ENCODE assay signal across 8 mouse cellular contexts in the genomic region with DNA sequence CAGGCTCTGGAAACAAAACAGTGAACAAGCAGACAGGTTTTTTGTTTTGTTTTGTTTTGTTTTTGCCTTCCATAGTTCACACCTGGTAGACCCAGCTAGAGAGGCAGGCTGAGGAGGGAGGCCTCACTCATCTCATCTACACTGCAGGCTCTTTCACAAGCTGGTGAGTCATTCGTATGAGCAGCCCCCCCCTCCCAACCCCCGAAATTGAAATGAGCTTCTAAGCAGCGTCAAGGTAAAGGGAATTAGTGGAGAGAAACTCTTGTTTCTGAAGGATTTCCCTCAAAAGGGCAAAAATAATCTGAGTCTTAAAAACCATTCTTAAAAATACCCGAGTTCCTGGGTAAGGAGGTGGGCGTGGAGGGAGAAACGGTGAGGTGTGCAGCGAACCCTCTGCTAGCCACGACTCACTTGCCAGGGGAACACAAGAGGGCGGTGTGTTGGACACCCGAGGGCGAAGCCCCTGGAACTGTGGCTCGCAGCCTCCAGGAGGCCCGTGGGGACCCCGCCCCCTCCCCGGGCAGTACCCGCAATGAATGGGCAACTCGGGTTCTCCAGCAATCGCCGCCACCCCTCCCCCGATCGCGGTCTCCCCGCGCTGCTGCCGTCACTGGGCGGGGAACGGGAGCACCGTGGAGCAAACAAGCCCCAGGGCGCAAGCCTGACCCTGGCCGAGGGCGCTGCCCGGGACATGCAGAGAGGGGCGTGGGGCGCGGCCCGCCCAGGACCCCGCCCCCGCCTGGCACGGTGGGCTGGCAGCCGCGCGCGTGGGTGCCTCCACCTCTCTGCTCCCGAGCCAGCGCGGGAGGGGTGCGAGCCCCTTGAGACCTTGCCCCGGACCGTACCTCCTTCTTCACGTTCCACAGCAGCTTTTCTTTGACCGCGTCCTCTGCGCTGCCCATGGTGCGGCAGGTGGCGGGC. TPM values are rescaled to one million over a fixed set of nuclear protein-coding genes. Genes with fewer than 3 reads are reported as not detected.
DNase-seq lines count a peak whose midpoint lies in the region; ATAC-seq and TF ChIP-seq lines count a peak whose summit lies in the region.

No protein-coding gene starts in this region.

- intact Hi-C loops in heart, postnatal 10 days (cut with DNase I) = no loop called here

- peak overlapping the region; percentile 100 for H3K4me3 ChIP-seq in E14TG2a.4 (replicated peaks; ENCODE audit: low read length)
- H3K4me3 ChIP-seq in forebrain, embryonic 12.5 days (replicated peaks) = peak overlapping the region; percentile 66
- H3K4me3 ChIP-seq in lung, adult 2 months (replicated peaks; ENCODE audit: extremely low read depth, low read depth, low read length) = peak overlapping the region; percentile 87
- peak overlapping the region; percentile 81 for H3K4me3 ChIP-seq in neural tube, embryonic 14.5 days (ENCODE audit: low read depth, low read length)

- peaks cover 4% of the 10 kb centered on the region; the same call in 1 of the 2 replicates for H3K27me3 ChIP-seq in E14TG2a.4 (ENCODE audit: insufficient read depth, low read length)
- no peaks in the 10 kb centered on the region for H3K27me3 ChIP-seq in forebrain, embryonic 12.5 days
- H3K27me3 ChIP-seq in neural tube, embryonic 14.5 days (ENCODE audit: control insufficient read depth, insufficient read depth, low read length) = no peaks in the 10 kb centered on the region

- TF ChIP-seq POLR2A in lung, adult 2 months (IDR thresholded peaks at IDR 0.05; ENCODE audit: borderline replicate concordance, extremely low read depth, low read depth, low read length) = no peak

- peak overlapping the region; percentile 62 for H3K9ac ChIP-seq in forebrain, embryonic 12.5 days
- peak overlapping the region; percentile 86 for H3K9ac ChIP-seq in neural tube, embryonic 14.5 days (replicated peaks; ENCODE audit: low read depth, low read length)

- ATAC-seq in forebrain, embryonic 12.5 days (ENCODE audit: low FRiP score) = peak; percentile 72
- peak; percentile 62 for ATAC-seq in neural tube, embryonic 14.5 days (ENCODE audit: low read depth)

- no peaks in the 10 kb centered on the region for H3K9me3 ChIP-seq in E14TG2a.4 (ENCODE audit: low read length)
- no peaks in the 10 kb centered on the region for H3K9me3 ChIP-seq in forebrain, embryonic 12.5 days
- no peaks in the 10 kb centered on the region for H3K9me3 ChIP-seq in neural tube, embryonic 14.5 days (ENCODE audit: control insufficient read depth, low read length)

- peak overlapping the region; percentile 87 for H3K27ac ChIP-seq in forebrain, embryonic 12.5 days
- H3K27ac ChIP-seq in neural tube, embryonic 14.5 days (ENCODE audit: low read depth, low read length) = peak overlapping the region; percentile 84

- H3K36me3 ChIP-seq in E14TG2a.4 (ENCODE audit: insufficient read depth, low read length) = peaks cover 28% of the 10 kb centered on the region
- peaks cover 19% of the 10 kb centered on the region for H3K36me3 ChIP-seq in forebrain, embryonic 12.5 days (replicated peaks)
- H3K36me3 ChIP-seq in neural tube, embryonic 14.5 days (ENCODE audit: control insufficient read depth, insufficient read depth, low read length) = peaks cover 10% of the 10 kb centered on the region; the same call in 1 of the 2 replicates

- peak overlapping the region; percentile 70 for H3K4me2 ChIP-seq in forebrain, embryonic 12.5 days
- peak overlapping the region; percentile 76 for H3K4me2 ChIP-seq in neural tube, embryonic 14.5 days (ENCODE audit: low read depth, low read length)

- under 1% methylated on average over 48 of the region's 55 CpGs for WGBS in forebrain, embryonic 12.5 days
- WGBS in lung, adult 2 months = 2% methylated on average over 48 of the region's 55 CpGs
- WGBS in neural tube, embryonic 14.5 days = 1% methylated on average over 42 of the region's 55 CpGs

- TF ChIP-seq CTCF in E14TG2a.4 (conservative IDR thresholded peaks at IDR 0.05; ENCODE audit: low read length) = no peak
- peak; percentile 20; the same call in 1 of the 2 replicates for TF ChIP-seq CTCF in lung, adult 2 months (IDR thresholded peaks at IDR 0.05; ENCODE audit: insufficient read depth, low read length)

- peak; percentile 38 for DNase-seq in c-Kit-positive CD71-positive TER-119-negative erythroid progenitor cells, embryonic 14.5 days (ENCODE audit: low read depth)
- DNase-seq in heart, postnatal 10 days = peak; percentile 67 to 68
- peak; percentile 40 to 68 for DNase-seq in layer of hippocampus, adult 18-20 months (ENCODE audit: low spot score in 2 of 2)
- DNase-seq in lung, adult 2 months = peak; percentile 74
- DNase-seq in testis, postnatal 14 days (ENCODE audit: low spot score) = peak; percentile 78

- H3K4me1 ChIP-seq in E14TG2a.4 (replicated peaks; ENCODE audit: low read depth, low read length) = peaks cover 33% of the 10 kb centered on the region
- peaks cover 23% of the 10 kb centered on the region for H3K4me1 ChIP-seq in forebrain, embryonic 12.5 days
- H3K4me1 ChIP-seq in lung, adult 2 months (ENCODE audit: control insufficient read depth, insufficient read depth, low read length) = peaks cover 3% of the 10 kb centered on the region; the same call in 1 of the 2 replicates
- H3K4me1 ChIP-seq in neural tube, embryonic 14.5 days (ENCODE audit: control insufficient read depth, insufficient read depth, low read length) = peaks cover 16% of the 10 kb centered on the region

RNA-seq across cellular contexts. Expression of a gene that starts 0.6 kb away (rescaled TPM):
- polyA plus RNA-seq in forebrain, embryonic 12.5 days (2016; fragmentation: Nextera tagmentation; extraction: Ambion mirVana) = 12.2 and 13.7 TPM in 2 replicates
- 10 to 100 TPM; 12.2 to 12.9 TPM for total RNA-seq in heart, postnatal 10 days (2021)
- 10 to 100 TPM; 93.3 to 97.4 TPM for total RNA-seq in layer of hippocampus, adult 18-20 months (2021)
- polyA plus RNA-seq in lung, adult 2 months (2012; rRNA removed) = 19.3 and 22.1 TPM in 2 replicates
- 25.3 and 28.7 TPM in 2 replicates for polyA plus RNA-seq in neural tube, embryonic 14.5 days (2014; fragmentation: Nextera tagmentation; extraction: Ambion mirVana)

RNA-seq across cellular contexts. Expression of a gene that starts 1.6 kb away (rescaled TPM):
- polyA plus RNA-seq in forebrain, embryonic 12.5 days (2016; fragmentation: Nextera tagmentation; extraction: Ambion mirVana) = 43.0 and 43.1 TPM in 2 replicates
- 10 to 100 TPM; 17.1 to 20.1 TPM for total RNA-seq in heart, postnatal 10 days (2021)
- total RNA-seq in layer of hippocampus, adult 18-20 months (2021) = 10 to 100 TPM; 30.3 to 33.4 TPM
- 7.1 and 7.5 TPM in 2 replicates for polyA plus RNA-seq in lung, adult 2 months (2012; rRNA removed)
- 27.9 and 40.6 TPM in 2 replicates for polyA plus RNA-seq in neural tube, embryonic 14.5 days (2014; fragmentation: Nextera tagmentation; extraction: Ambion mirVana)

RNA-seq across cellular contexts. Expression of a gene that starts 29.4 kb away (rescaled TPM):
- polyA plus RNA-seq in forebrain, embryonic 12.5 days (2016; fragmentation: Nextera tagmentation; extraction: Ambion mirVana) = 22.0 and 23.9 TPM in 2 replicates
- total RNA-seq in heart, postnatal 10 days (2021) = 10 to 100 TPM; 24.1 to 25.3 TPM
- 10 to 100 TPM; 35.0 to 36.0 TPM for total RNA-seq in layer of hippocampus, adult 18-20 months (2021)
- polyA plus RNA-seq in lung, adult 2 months (2012; rRNA removed) = 35.8 and 40.8 TPM in 2 replicates
- polyA plus RNA-seq in neural tube, embryonic 14.5 days (2014; fragmentation: Nextera tagmentation; extraction: Ambion mirVana) = 13.7 and 15.7 TPM in 2 replicates

RNA-seq across cellular contexts. Expression of a gene that starts 29.5 kb away (rescaled TPM):
- 27.5 and 30.8 TPM in 2 replicates for polyA plus RNA-seq in forebrain, embryonic 12.5 days (2016; fragmentation: Nextera tagmentation; extraction: Ambion mirVana)
- 10 to 100 TPM; 33.2 to 34.5 TPM for total RNA-seq in heart, postnatal 10 days (2021)
- 10 to 100 TPM; 87.5 to 94.8 TPM for total RNA-seq in layer of hippocampus, adult 18-20 months (2021)
- 5.0 and 11.4 TPM in 2 replicates for polyA plus RNA-seq in lung, adult 2 months (2012; rRNA removed)
- 41.6 and 45.8 TPM in 2 replicates for polyA plus RNA-seq in neural tube, embryonic 14.5 days (2014; fragmentation: Nextera tagmentation; extraction: Ambion mirVana)

Comparison
In these comparisons a context has a peak if more than half of its experiments do, and no peak if none do; other contexts are left out.
1. Peak in every context shown above with its lines: DNase-seq, ATAC-seq, H3K4me3 ChIP-seq and H3K27ac ChIP-seq.